Mouse (Mus musculus) gastrocnemius, adult 2 months (tissue): ENCODE measurements around the gene Foxred1. TPM values are rescaled to one million over a fixed set of nuclear protein-coding genes. Genes with fewer than 3 reads are reported as not detected.
A peak's percentile ranks its signal among the peaks of the same experiment; 100 is the strongest.

Experiments used
- DNase-seq: peaks from one replicate; pipeline ENCODE4 v3.0.0; 2022
- H3K27ac ChIP-seq: fragments of 200-600 bp; 2 replicates; pipeline ENCODE4 v1.8.1; 2022; ENCODE audit warnings: mild to moderate bottlenecking
- H3K4me3 ChIP-seq: fragments of 200-600 bp; 2 replicates; pipeline ENCODE4 v1.8.1; 2022; ENCODE audit warnings: mild to moderate bottlenecking, moderate library complexity
- CTCF ChIP-seq: fragments of 200-600 bp; IDR thresholded peaks from 2 replicates; pipeline ENCODE4 v1.8.1; 2022; ENCODE audit warnings: antibody characterized with exemption, mild to moderate bottlenecking, moderate library complexity
- intact Hi-C: fragments of 180-260 bp; cut with DNase I; formaldehyde crosslinking; loops from one replicate; pipeline ENCODE4 v1.15.1; 2025
- total RNA-seq, 2 experiments: library from RNA; stranded (reverse); gene quantifications; 2 replicates each; pipeline ENCODE4 v1.2.3; 2021

Gene Foxred1
- total RNA-seq, 2 experiments from 2014 or later = 17.6 to 20.3 TPM

- intact Hi-C loops = no loop called here
- TF ChIP-seq CTCF = no peak
Observed at GRCm38 (mm10) chr9:35187351-35187903, 23.4 kb downstream of the Foxred1 start.

DNA sequence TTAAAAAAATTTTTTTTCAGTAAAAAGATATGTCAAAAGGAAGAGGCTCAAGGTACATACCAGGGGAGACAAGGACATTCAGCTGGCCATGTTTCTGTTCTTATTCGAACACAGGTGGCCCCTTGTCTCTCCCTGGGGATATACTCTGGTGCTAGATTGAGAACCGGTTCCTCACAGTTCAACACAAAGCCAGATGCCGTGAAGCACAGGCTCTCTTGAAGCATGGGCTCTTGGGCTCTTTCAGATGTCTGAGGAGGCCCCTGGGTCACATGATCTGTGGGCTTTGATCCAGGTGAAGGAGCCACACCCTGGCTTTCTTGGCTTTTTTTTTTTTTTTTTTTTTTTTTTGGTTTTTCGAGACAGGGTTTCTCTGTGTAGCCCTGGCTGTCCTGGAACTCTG lies 24.4 kb downstream of the Foxred1 start:
- intact Hi-C loops = no loop called here
- Histone ChIP-seq H3K4me3 (no peak overlapping the region), H3K27ac (no peak overlapping the region)
- DNase-seq = no peak
- TF ChIP-seq CTCF = no peak

More at GRCm38 (mm10) chr9:35187351-35187903, 23.4 kb downstream of the Foxred1 start:
- Histone ChIP-seq H3K27ac (peak overlapping the region; percentile 83), H3K4me3 (no peak overlapping the region)
- peak; percentile 65 for DNase-seq

- no peak for TF ChIP-seq CTCF
- Histone ChIP-seq H3K4me3 (no peak overlapping the region), H3K27ac (peak overlapping the region; percentile 72; the same call in 1 of the 2 replicates)
- no peak for DNase-seq
- intact Hi-C loops = no loop called here
Observed at GRCm38 (mm10) chr9:35183359-35183758, 27.5 kb downstream of the Foxred1 start.

GRCm38 (mm10) chr9:35182832-35183231 lies 28.0 kb downstream of the Foxred1 start:
- Histone ChIP-seq H3K27ac (peak overlapping the region; percentile 72), H3K4me3 (no peak overlapping the region)
- no peak for DNase-seq
- intact Hi-C loops = no loop called here
- no peak for TF ChIP-seq CTCF

DNA sequence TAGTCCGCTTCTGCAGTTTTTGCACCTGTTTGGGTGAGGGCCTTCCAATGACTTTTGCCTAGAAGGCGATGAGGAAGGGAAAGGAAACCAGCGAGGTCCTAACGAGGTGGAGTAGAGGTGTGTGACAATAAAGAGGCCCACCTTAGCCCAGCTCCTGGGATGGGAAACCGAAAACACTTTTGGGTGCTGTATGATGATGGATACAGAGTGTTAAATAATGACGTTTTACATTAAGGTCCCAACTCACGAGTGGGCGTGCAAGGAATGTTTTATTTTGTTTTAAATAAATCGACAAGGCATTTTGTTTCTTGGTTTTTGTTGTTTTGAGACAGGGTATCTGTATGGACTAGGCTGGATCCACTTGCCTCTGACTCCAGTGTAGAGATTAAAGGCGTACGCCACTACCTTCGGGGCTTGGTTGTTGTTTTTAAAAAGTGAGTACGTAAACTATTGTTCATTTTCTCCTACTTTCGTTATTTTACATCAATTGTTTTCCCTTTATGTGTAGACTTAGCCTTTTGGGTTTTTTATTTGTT lies 34.7 kb downstream of the Foxred1 start:
- Histone ChIP-seq H3K4me3 (peak overlapping the region; percentile 90), H3K27ac (peak overlapping the region; percentile 91)
- no peak for TF ChIP-seq CTCF
- intact Hi-C loops = no loop called here
- DNase-seq = no peak

- Histone ChIP-seq H3K4me3 (peak within 1 kb of the TSS; percentile 90), H3K27ac (peak within 1 kb of the TSS; percentile 91)
- intact Hi-C loops = no loop called here
- TF ChIP-seq CTCF = peak; percentile 31
- peak; percentile 95 for DNase-seq
Observed at GRCm38 (mm10) chr9:35175251-35176123, 35.4 kb downstream of the Foxred1 start, which contains the start of gene Dcps. Gene Dcps, minus strand, starts transcription at chr9:35176061.

DNA sequence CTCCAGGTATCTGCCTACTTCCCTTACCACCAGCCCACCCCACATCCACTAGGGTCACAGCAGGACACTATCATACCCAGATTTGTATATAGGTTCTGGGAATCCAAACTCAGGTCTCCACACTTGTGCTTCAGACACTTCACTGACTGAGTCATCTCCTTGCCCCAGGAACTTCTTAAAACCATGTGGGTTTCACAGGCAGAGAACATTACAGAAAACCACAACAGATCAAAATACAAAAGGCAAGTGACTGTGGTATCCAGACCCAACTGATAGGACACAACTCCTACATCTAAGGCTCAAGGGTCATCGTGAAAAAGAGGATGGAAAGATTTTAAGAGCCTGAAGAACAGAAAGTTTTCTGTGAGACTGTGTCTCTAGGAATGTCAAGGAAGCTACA lies 37.5 kb downstream of the Foxred1 start:
- intact Hi-C loops = no loop called here
- H3K4me3 ChIP-seq = no peak overlapping the region
- no peak for DNase-seq
- no peak overlapping the region for H3K27ac ChIP-seq
- TF ChIP-seq CTCF = no peak

DNA sequence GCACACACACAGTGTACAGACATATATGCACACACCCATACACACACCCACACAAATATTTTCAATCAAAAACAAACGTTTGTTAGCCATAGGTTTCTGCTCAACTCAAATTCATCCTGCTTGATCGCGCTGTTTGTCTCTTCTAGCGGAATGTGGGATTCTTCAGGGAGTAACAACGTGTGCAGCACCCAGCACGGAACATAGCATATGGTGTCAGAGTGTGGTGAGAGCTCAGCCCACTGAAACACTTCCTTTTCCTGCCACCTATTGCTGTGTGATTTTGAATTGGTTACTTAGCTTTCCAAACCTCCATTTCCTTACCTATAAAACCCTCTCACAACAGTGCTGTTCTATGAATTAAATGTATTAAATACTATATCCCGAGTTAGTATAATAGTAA lies 40.8 kb downstream of the Foxred1 start:
- intact Hi-C loops = no loop called here
- TF ChIP-seq CTCF = no peak
- H3K27ac ChIP-seq = no peak overlapping the region

GRCm38 (mm10) chr9:35166798-35167635 lies 43.8 kb downstream of the Foxred1 start:
- intact Hi-C loops = loop anchor here (5.0 to 10.0 kb wide), 2 partner anchors 320 to 672 kb away; no protein-coding TSS in a partner anchor
- no peak overlapping the region for H3K4me3 ChIP-seq
- DNase-seq = no peak
- no peak overlapping the region for H3K27ac ChIP-seq
- TF ChIP-seq CTCF = no peak

More for the DNA sequence above, 40.8 kb downstream of the Foxred1 start:
- H3K4me3 ChIP-seq = no peak overlapping the region
- no peak for DNase-seq

- peak; percentile 32 for DNase-seq
- intact Hi-C loops = loop anchor here (5.0 to 10.0 kb wide), 2 partner anchors 319 to 671 kb away; no protein-coding TSS in a partner anchor
- Histone ChIP-seq H3K27ac (no peak overlapping the region), H3K4me3 (no peak overlapping the region)
- peak; percentile 71 for TF ChIP-seq CTCF
Observed at GRCm38 (mm10) chr9:35166144-35166797, 44.6 kb downstream of the Foxred1 start.

GRCm38 (mm10) chr9:35164142-35164874 lies 46.5 kb downstream of the Foxred1 start:
- no peak for DNase-seq
- TF ChIP-seq CTCF = no peak
- Histone ChIP-seq H3K4me3 (no peak overlapping the region), H3K27ac (peak overlapping the region; percentile 73; the same call in 1 of the 2 replicates)
- intact Hi-C loops = loop anchor here (1.0 to 10.0 kb wide), 4 partner anchors 47 to 670 kb away; partner anchors contain the start of gene St3gal4
